Mouse (Mus musculus) kidney, postnatal 0 days (tissue): ENCODE measurements around the gene Ampd2. TPM values are rescaled to one million over a fixed set of nuclear protein-coding genes. Genes with fewer than 3 reads are reported as not detected.

Experiments
- ATAC-seq: fragments of 200-750 bp; cut with Nextera tagmentation; replicated peaks from 2 replicates; pipeline ENCODE4 v1.8.0; 2017; ENCODE audit warnings: low read depth, moderate number of reproducible peaks, moderate TSS enrichment, moderate library complexity; ENCODE audit not compliant: low FRiP score
- DNase-seq: peaks from one replicate; pipeline ENCODE4 v3.0.0-alpha.2; 2016; ENCODE audit warnings: low spot score
- H3K27ac ChIP-seq: fragments of 300-500 bp; sonication (generic); 2 replicates; pipeline ENCODE4 v1.5.1; 2014; ENCODE audit warnings: mild to moderate bottlenecking
- H3K27me3 ChIP-seq: fragments of 300-500 bp; sonication (generic); 2 replicates; pipeline ENCODE4 v1.6.1; 2014; ENCODE audit warnings: low read length, mixed read lengths; ENCODE audit not compliant: insufficient read depth
- H3K36me3 ChIP-seq: fragments of 300-500 bp; sonication (generic); 2 replicates; pipeline ENCODE4 v1.6.1; 2014; ENCODE audit warnings: low read length, mixed read lengths; ENCODE audit not compliant: insufficient read depth
- H3K4me1 ChIP-seq: fragments of 300-500 bp; sonication (generic); replicated peaks from 2 replicates; pipeline ENCODE4 v1.6.1; 2014; ENCODE audit warnings: antibody characterized with exemption, low read length, mixed read lengths; ENCODE audit not compliant: insufficient read depth
- H3K4me2 ChIP-seq: fragments of 300-500 bp; sonication (generic); 2 replicates; pipeline ENCODE4 v1.6.1; 2014; ENCODE audit warnings: mild to moderate bottlenecking, low read length, moderate library complexity, mixed read lengths
- H3K4me3 ChIP-seq: fragments of 300-500 bp; sonication (generic); replicated peaks from 2 replicates; pipeline ENCODE4 v1.5.1; 2014; ENCODE audit warnings: low read depth, low read length
- H3K9ac ChIP-seq: fragments of 300-500 bp; sonication (generic); 2 replicates; pipeline ENCODE4 v1.6.1; 2014; ENCODE audit warnings: low read depth, low read length
- H3K9me3 ChIP-seq: fragments of 300-500 bp; sonication (generic); replicated peaks from 2 replicates; pipeline ENCODE4 v1.6.1; 2016; ENCODE audit warnings: low read length, inconsistent platforms, mixed read lengths
- CTCF ChIP-seq: IDR thresholded peaks from 2 replicates; pipeline ENCODE4 v1.5.1; 2016; ENCODE audit warnings: antibody characterized with exemption, low read depth, mild to moderate bottlenecking, moderate library complexity
- WGBS: fragments of 180-500 bp; shearing (Covaris S2); extraction: QIAGEN DNeasy Blood & Tissue Kit; methylation state at CpG from one replicate; pipeline ENCODE4 v1.1.7; 2014; 5-methylcytosine and 5-hydroxymethylcytosine counted together
- polyA plus RNA-seq: library from polyadenylated mRNA; unstranded; fragments of >200 nt; fragmentation: Nextera tagmentation; extraction: Ambion mirVana; gene quantifications from 2 replicates; pipeline ENCODE4 v1.2.1, GENCODE M21; 2015

Gene Ampd2
- polyA plus RNA-seq, 1 experiment from 2014 or later = 35.8 TPM

GRCm38 (mm10) chr3:108098316-108098715, 11.9 kb upstream of the Ampd2 start:
- Histone ChIP-seq H3K9me3 (no peaks in the 10 kb centered on the region), H3K9ac (no peak overlapping the region), H3K4me2 (no peak overlapping the region), H3K36me3 (no peaks in the 10 kb centered on the region), H3K27me3 (no peaks in the 10 kb centered on the region), H3K4me1 (no peaks in the 10 kb centered on the region), H3K4me3 (no peak overlapping the region), H3K27ac (no peak overlapping the region)
- 35% methylated on average over 6 of the region's 6 CpGs for WGBS
- no peak for ATAC-seq
- TF ChIP-seq CTCF = no peak
- DNase-seq = no peak

DNA sequence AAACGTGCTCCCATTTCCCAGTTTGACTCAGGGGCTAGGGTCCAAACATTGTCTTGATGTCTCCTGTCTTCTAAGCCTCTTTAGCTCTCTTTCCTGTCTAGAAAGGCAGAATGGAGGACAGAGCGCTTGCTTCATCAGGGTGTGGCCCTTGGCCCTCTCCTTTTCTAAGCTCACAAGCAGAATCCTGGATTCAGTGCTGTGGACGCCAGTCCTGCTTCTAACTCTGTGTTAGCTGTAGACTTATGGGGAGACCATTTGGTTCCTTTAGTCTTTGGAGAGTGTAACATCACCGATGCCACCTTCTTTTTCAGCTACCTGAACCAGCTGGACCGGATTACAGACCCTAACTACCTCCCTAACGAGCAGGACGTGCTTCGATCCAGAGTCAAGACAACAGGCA, 11.2 kb upstream of the Ampd2 start:
- Histone ChIP-seq H3K4me2 (no peak overlapping the region), H3K27ac (no peak overlapping the region), H3K27me3 (no peaks in the 10 kb centered on the region), H3K36me3 (no peaks in the 10 kb centered on the region), H3K9ac (no peak overlapping the region), H3K4me1 (no peaks in the 10 kb centered on the region), H3K4me3 (no peak overlapping the region), H3K9me3 (no peaks in the 10 kb centered on the region)
- no peak for TF ChIP-seq CTCF
- DNase-seq = no peak
- ATAC-seq = no peak
- 62% methylated on average over 8 of the region's 8 CpGs for WGBS

DNA sequence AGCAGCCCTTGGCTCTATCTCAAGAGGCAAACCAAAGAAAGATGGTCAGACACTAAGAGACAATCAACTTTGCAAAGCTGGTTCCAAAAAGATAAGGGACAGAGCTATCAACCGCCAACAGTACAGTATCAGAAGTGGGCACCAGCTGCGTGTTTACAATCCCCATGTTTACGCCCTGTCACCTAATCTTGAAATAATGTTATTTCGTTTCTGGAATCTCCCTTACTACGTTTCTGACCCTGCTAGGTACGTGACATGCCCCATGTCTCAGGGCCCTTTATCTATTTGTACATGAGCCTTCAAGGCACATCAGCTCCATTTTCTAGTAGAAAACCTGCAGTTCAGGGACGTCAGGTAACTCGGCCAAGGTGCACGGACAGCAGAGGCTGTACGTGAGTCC, 10.3 kb upstream of the Ampd2 start:
- WGBS = 77% methylated on average over 10 of the region's 10 CpGs
- H3K4me2 ChIP-seq = no peak overlapping the region
- no peak for TF ChIP-seq CTCF
- no peaks in the 10 kb centered on the region for H3K36me3 ChIP-seq
- H3K9me3 ChIP-seq = no peaks in the 10 kb centered on the region
- H3K27ac ChIP-seq = no peak overlapping the region
- H3K4me1 ChIP-seq = no peaks in the 10 kb centered on the region
- ATAC-seq (no peak), DNase-seq (no peak)
- H3K4me3 ChIP-seq = no peak overlapping the region
- no peak overlapping the region for H3K9ac ChIP-seq
- H3K27me3 ChIP-seq = no peaks in the 10 kb centered on the region

GRCm38 (mm10) chr3:108096226-108096625, 9.8 kb upstream of the Ampd2 start:
- Histone ChIP-seq H3K4me1 (no peaks in the 10 kb centered on the region), H3K9ac (no peak overlapping the region), H3K27me3 (no peaks in the 10 kb centered on the region), H3K4me2 (no peak overlapping the region), H3K4me3 (no peak overlapping the region), H3K27ac (no peak overlapping the region), H3K36me3 (no peaks in the 10 kb centered on the region), H3K9me3 (no peaks in the 10 kb centered on the region)
- no peak for TF ChIP-seq CTCF
- 31% methylated on average over 8 of the region's 8 CpGs for WGBS
- no peak for DNase-seq
- ATAC-seq = no peak

DNA sequence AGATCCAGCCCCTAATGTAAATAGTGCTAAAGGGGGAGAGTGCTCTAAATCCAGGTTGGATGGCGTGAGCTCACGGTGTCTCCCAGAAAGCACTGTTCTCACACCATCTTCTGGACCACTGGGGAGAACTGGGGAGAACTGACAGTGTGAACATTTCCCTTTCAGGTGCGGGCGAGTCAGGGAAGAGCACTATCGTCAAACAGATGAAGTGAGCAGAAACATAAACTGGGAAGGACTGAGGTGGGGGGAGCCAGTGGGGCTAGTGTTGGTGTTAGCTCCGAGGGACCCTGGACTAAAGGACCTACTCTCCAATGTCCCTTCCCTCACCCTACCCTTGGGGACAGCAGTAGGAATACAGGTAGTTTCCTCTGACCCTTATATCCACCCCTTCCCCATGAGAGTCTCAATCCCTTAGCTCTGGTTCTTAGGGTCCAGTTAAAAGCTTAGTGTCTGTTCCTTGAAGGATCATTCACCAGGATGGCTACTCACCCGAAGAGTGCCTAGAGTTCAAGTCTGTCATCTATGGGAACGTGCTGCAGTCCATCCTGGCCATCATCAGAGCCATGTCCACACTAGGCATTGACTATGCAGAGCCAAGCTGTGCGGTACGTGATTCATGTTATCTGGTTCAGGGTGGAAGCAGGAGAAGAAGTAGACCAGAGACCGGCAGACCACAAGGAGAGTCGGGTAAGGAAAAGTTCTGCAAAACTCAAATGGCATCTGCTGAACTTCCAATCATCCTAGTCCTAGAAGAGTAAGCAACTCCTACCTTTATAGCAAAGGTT, 8.7 kb upstream of the Ampd2 start:
- H3K4me2 ChIP-seq = no peak overlapping the region
- H3K4me3 ChIP-seq = no peak overlapping the region
- no peaks in the 10 kb centered on the region for H3K27me3 ChIP-seq
- no peak overlapping the region for H3K27ac ChIP-seq
- TF ChIP-seq CTCF = no peak
- ATAC-seq = no peak
- no peak for DNase-seq
- 94% methylated on average over 12 of the region's 12 CpGs for WGBS
- H3K4me1 ChIP-seq = no peaks in the 10 kb centered on the region
- no peaks in the 10 kb centered on the region for H3K36me3 ChIP-seq
- H3K9ac ChIP-seq = no peak overlapping the region
- no peaks in the 10 kb centered on the region for H3K9me3 ChIP-seq

- H3K36me3 ChIP-seq = no peaks in the 10 kb centered on the region
- no peak overlapping the region for H3K4me2 ChIP-seq
- ATAC-seq (no peak), DNase-seq (no peak)
- H3K27ac ChIP-seq = no peak overlapping the region
- H3K4me3 ChIP-seq = no peak overlapping the region
- H3K4me1 ChIP-seq = no peaks in the 10 kb centered on the region
- no peak overlapping the region for H3K9ac ChIP-seq
- no peaks in the 10 kb centered on the region for H3K9me3 ChIP-seq
- H3K27me3 ChIP-seq = no peaks in the 10 kb centered on the region
- 88% methylated on average over 1 of the region's 1 CpGs for WGBS
- TF ChIP-seq CTCF = no peak
Measured at GRCm38 (mm10) chr3:108094146-108094545, 7.7 kb upstream of the Ampd2 start.

- WGBS = 58% methylated on average over 6 of the region's 6 CpGs
- DNase-seq (no peak), ATAC-seq (no peak)
Measured at GRCm38 (mm10) chr3:108093306-108093705, 6.9 kb upstream of the Ampd2 start.

More at GRCm38 (mm10) chr3:108093306-108093705, 6.9 kb upstream of the Ampd2 start:
- Histone ChIP-seq H3K4me3 (no peak overlapping the region), H3K9ac (no peak overlapping the region), H3K27ac (no peak overlapping the region), H3K4me1 (no peaks in the 10 kb centered on the region), H3K4me2 (no peak overlapping the region), H3K9me3 (no peaks in the 10 kb centered on the region), H3K36me3 (no peaks in the 10 kb centered on the region), H3K27me3 (no peaks in the 10 kb centered on the region)
- TF ChIP-seq CTCF = no peak
